Mouse (Mus musculus) heart, postnatal 4 days (tissue): ENCODE data around the gene Anapc15-ps. TPM values are rescaled to one million over a fixed set of nuclear protein-coding genes. Genes with fewer than 3 reads are reported as not detected.
A peak's percentile ranks its signal among the peaks of the same experiment; 100 is the strongest.
"Not testable (repeated sequence)": the region's sequence is repeated elsewhere in the genome, so short reads cannot be mapped to it uniquely, and the experiment has no call there.

Source experiments
- DNase-seq: peaks from one replicate; pipeline ENCODE4 v3.0.0; 2021
- total RNA-seq, 2 experiments: library from RNA; stranded (reverse); gene quantifications; 2 replicates each; pipeline ENCODE4 v1.2.3; 2021

The Anapc15-ps gene
- total RNA-seq, 2 experiments from 2014 or later, result not detected

DNA sequence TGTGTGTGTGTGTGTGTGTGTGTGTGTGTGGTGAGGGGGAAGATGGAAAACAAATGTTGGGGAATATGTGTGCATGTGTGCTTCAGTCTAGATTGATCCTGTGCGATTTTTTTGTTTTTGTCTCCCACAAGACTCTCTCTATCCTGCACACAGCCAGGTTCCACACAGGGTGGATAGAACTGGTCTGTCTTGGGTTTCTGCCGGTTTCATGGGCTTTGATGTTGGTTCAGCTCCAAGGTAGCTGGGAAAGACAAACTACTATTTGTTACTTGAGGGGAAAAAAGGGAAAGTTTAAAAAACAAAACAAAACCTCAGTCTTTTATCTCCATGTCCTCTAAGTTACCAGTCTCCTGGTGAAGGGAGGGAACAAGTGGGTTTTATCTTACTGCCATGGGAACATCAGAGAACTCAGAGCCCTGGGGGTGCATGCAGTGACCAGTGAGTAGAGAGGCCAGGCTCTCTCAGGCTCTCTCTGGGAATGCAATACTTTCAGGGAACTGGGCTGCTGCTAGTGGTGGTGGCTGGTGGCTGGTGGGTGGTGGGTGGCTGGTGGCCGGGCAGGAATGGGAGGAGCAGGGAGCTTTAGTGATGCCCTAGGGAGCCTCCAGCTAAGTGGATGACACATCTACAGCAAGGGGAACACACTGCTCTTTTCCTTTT is 5.8 kb downstream of the Anapc15-ps start:
- DNase-seq, result no peak

DNA sequence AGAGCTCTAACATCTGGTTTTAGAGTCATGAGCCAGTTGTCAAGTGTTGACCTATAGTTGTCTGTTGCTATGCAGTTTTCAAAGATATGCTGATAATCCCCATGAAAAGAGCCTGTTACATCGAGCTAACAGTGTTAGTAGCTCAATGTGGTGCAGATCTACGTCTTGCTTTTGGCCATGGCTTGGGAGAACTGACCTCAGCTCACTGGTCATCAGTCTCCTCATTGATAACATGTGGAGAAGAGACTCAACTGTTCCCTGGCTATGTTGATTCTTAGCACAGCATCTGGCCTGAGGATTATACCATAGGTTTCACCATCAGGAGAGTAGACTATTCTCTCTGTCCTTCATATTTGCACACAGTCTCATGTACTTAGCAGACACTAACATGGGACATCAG is 6.5 kb downstream of the Anapc15-ps start:
- DNase-seq, result no peak

DNA sequence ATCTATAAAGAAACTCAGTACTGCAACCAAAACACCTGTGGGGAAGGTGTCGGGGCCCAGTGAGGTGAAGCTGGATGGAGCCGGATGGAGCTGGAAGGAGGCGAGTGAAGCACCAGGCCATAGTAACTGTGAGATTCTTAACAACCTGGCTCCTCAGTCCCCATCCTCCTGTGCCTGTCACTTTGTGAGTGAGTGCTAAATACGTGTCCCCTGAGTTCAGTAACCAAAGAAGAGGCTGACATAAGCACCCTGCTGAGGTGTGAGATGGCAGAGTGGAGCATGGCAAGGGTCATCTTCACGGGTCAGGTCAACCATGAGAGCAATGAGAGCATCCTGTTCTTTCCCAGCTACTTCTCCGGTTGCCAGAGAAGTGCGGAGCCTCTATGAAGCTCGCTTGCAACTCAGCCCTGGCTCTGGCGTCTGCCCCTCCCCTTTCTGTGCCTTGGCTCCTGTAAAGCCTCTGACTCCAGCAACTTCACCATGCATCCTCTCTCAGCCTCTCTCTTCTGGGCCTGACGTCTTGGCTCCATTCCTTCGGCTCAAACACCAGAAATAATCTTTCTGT is 7.7 kb downstream of the Anapc15-ps start:
- DNase-seq, result no peak

DNA sequence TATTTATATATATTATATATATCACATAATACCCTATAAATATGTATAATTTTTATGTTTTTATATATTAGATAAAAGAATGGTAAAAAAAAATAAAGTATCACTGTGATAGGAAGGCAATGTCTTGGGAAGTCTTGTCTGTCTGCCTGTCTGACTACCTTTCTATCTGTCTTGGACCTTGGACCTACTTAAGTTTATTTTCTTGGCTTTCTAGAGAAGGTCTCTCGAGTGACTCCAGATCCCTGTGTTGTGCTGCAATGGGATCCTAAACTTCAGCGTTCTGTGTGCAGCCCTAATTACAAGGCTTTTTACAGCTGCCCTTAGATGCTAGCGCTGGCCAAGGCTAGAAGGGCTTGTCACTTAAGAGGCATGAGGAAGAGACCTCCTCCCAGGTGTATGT is 8.6 kb downstream of the Anapc15-ps start:
- DNase-seq, result no peak

DNA sequence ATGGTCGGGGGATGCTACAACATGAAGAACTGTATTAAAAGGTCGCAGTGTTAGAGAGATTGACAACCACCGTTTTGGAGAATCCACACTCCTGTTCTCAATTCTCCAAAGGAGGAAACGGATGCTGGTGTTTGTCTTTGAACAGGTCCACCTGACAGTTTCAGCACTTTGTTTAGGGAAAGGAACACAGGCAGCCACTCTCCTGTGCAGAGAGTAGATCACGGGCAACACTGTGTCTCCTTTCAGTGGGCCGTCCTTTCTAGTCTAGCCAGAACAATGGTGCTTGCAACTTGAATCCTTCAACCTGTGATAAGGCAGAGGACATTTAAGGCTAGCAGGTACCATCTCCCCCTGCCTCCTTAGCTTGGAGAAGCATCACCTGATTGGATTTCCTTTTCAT is 12.9 kb downstream of the Anapc15-ps start:
- no peak for DNase-seq

DNA sequence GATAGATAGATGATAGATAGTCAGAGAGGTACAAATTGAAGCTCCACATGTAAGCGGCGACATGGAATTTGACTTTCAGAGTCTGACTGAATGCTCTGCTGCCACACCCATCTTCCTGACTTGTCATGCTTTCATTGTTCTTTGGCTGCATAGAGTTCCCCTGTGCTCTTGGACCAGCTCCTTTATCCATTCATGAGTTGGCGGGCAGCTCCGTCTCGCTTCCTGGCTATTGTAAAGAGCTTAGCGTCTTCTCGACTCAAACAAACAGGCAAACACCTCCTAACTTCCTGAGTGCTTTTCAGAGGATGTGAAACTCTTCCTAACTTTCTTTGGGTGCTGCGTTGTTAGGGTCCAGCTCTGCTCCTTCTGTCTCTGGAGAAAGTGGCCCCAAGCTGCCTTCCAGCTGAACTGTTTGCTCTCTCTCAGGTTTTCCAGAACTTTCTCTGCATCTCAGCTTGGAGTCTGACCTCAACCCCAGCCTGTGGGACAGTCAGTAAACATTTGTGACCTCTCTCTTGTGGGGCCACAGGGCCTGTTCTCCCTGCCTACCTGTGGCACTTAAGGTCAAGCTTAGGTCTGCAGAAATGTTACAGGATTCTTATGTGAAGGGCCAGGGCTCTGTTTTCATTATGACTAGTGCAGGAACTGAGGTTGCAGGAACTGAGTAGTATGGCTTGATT is 13.6 kb downstream of the Anapc15-ps start:
- DNase-seq, result peak; percentile 43

DNA sequence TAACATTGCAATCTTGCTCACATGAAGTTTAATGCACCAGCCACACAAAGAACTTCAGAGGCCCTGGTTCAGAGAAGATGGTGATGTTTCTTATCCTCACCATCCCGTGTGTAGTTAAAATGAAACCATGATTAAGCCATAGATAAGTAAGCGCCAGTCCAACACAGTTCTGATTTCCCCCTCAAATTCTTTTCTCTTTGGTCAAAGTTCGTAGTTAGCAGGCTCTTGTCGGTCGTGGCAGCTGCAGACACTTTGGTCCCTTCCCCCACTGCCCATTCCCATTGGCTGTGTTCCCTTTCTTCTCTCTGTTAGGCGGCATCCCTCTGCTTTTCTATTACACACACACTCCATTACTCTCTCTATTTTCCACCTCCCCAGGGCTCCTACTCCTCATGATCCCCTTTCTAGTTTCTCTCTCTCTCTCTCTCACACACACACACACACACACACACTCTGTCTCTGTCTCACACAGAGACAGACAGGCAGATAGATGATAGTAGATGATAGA is 14.4 kb downstream of the Anapc15-ps start:
- DNase-seq, result no peak

DNA sequence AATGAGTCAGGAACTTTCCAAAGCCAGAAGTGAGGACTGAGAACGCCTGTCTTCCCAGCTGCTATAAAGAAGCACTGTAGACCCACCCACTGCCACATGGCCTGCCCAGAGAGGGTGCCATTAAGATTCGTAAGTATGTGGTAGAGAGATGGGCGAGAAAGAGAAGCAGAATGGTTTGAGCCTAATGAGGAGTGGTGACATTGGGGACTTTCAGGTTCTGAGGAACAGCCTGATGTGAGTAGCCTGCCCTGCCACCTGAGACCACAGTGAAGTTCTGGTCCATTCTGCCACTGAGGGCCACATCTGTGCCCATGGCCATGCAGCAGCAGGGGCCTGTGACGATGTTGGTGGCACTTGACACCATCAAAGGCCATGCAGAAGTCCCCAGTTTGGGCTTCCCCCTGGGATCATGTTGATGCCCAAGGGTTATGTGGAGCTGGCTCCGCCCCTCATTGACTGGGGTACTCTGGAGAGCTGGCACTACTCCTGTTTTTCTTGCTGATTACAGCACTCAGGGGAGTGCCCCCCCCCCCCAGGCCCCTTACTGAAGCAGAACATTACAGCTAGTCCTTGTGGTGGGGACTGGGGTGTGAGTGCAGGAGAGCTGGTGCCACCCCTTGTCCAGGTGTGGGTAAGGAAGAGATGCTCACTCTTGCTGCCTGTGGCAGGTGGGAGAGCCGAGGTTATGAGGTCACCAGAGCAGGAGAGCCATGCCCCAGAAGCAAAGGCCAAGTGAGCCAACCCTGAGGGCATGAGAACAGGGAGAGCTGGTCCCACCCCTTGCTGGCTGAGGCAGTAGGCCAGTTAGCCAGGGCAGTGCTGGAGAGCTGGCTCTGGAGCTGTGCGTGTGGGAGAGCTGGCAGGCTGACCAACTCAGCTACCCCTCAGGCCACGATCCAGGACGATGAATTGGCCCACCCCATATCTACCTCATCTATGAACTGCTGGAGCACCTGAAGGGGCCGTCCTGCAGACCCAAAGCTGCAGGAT is 16.7 kb downstream of the Anapc15-ps start:
- no peak for DNase-seq

DNA sequence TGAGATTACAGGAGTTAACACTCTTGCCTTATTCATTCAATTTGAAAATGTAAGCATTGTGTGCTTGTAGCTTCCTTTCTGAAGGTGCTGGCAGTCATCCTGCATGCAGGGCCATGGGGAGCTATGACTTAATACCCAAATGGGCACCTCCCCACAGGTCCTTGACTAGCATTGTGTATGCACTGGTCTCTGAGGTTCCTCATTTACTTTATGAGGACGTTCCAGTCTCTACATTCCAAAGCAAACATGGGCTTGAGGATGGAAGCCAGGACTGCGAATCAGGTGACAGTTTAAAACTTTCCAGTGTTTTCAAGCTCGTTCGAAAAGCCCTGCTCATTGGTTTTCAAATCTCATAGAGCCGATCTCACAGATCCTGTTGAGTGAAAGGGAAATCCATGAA is 21.1 kb downstream of the Anapc15-ps start:
- no peak for DNase-seq

DNA sequence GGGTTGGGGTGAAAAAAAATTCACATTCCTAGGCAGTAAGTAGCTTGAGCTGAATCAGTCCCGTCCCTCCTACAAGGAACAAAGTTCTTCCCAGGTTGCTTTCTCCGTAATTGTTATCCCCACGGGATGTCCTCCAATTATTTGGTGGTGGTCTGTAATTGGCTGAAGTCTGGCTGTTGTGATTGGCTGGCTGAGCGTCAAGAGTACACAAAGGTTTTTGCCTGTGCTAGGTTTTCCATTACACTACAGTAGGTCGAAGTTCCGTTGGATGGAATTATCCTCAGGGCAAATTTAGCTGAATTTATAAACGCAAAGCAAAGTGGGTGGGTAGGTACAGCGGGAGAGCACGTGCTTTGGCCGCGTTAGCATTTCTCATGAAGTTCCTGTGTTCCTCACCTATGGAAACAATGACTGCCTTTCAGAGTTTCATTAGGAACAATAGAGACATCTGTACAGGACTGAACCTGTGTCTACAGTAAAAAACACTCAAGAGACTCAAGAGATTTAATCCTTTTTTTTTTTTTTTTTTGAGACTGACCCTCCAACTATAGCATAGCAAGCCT is 24.8 kb downstream of the Anapc15-ps start:
- no peak for DNase-seq

DNA sequence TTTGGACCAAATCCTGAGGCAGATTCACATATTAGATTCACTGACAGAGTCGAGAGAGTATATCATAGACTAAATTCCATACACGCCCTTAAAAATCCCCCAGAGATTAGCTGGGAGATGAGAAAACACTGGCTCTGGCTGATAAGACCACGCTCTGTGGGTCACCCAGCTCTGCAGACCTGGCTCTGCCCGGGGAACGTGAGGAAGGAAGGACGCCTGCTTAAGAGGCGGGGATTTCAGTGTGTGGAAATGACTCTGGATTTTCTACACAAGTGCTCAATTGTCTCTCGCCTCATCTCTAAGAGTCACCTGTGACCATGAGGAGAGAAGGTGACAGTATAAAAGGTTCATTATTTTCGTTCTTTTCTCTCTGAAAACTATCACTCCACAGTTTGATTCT is 26.1 kb downstream of the Anapc15-ps start:
- no peak for DNase-seq

DNA sequence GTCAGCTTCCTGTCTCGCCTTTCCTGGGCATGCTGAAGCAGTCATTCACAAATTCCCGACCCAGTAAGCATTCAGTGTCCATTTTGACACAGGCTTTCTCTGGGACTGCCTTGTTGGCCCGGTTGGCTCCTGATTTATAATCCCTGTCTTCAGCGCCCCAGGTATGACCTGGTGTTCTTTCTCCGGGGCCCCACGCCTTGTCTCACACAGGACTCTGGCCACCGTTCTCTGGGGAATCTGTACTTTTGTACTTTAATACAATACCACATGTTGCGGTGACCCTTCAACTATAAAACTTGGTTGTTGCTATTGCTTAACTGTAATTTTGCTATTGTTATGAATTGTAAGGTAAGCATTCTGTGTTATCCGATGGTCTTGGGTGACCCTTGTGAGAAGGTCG is 26.7 kb downstream of the Anapc15-ps start:
- no peak for DNase-seq

DNA sequence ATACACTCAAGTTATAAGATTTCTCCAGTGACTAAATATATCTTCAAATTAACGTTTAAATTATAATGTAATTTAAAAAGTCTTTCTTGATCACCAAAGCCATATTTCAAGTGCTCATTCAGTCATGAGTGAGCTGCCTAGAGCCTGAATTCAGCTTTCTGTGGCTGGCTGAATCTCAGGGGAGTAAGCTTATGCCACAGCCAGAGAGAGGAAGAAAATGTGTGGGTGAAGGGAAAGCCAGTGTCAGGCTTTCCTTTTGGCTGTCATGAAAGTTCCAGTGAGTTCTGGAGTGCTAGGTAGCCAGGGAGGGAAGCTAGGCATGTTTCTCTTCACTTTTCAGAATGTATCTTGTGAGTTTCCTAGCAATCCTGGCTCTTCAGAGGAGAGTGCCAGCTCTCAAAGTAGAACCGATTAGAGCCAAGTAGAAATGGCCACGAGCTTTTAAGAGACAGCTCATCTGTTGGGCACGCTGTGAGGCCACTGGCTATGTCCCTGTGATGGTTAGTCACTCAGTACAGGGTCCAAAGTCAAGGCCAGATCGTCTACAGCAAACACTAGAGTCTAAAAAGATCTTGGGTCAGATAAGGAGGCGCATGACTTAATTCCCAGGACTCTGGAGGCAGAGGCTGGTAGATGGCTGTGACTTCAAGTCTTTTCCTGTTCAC is 29.4 kb downstream of the Anapc15-ps start:
- DNase-seq, result no peak

DNA sequence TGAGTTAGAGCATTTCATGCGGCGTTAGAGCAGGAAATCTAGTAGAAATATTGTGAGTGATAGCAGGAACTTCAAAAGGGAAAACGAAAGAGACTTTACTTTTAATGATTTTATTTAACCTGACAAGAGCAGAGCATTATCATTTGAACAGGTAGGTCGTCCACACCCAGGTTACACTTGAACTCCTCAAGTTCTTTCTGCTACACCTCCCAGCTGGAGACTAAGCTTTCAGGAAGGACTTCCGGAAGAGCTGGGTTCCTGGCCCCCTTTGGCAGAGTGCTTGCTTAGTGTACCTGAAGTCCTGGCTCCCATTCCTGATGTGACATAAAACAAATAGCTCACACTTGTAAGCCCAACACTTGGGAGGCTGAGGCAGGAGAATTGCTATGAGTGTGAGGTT is 30.2 kb downstream of the Anapc15-ps start:
- DNase-seq, result no peak

DNA sequence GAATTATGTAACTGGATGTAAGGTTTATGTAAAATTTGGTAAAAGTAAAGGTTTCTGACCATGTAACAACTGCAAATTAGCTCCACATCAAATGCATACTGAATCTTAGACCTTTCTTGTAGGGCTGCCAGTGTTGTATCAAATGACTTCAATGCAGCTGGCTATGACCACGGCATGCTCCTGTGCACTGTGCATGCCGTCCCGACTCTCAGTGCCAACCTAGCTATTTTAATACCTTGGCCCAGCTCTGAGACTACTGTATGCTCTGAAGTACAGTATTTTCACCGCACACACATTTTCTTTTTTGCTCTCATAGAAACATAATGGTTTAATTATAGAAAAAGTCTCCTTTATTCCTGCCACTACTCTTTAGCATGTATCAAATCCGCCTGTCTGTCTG is 31.9 kb downstream of the Anapc15-ps start:
- no peak for DNase-seq

DNA sequence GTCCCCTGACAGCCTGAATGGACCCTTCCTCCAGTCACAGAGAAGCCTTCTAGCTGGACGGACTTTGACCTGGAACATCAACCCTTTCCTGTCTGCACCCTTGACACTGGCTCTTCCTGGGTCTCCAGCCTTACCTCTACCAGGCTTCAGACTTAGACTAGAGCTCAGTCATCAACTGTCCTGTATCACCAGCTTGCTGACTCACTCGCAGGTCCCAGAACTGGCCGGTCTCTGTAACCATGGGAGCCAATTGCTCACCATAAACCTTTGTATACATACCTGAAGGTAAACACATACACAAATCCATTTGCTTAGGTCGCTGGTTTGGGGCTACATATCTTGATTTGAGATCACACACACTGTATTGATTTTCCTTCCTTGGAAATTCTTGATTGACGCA is 33.8 kb downstream of the Anapc15-ps start:
- no peak for DNase-seq

DNA sequence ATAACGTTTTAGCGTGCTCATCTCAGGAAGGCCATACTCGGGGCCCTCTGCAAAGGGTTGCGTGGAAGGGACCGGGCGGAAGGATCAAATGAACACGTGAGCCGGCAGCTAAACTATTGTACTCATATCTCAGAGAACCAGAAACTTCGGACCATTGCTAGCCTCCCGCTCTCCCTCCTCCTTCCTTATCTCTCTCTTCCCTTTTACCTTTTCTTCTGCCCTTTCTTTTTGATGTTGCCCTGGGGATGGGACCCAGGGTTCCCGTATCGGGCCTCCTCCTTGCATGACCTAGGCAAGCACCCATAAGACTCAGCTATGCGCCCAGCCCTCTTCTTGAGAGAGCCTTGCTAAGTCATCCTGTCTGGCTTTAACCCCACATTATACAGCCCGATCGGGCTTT is 38.5 kb downstream of the Anapc15-ps start:
- DNase-seq, result no peak

DNA sequence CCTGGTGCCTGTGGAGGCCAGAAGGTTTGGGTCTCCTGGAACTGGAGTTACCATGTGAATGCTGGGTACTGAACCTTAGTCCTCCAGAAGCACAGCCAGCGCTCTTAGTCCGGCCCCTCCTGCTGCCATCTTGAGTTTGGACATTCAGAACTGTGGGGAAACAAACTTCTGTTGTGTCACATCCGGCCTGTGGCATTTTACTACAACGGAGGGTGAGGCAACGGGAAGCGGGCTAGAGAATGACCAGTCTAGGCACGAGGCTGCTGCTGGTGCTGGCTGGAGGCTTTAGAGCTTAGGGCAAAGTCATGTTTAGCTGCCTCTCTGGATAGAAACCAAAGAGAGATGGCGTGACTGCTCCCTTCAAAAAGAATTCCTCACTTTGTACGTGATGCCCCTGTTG is 39.0 kb downstream of the Anapc15-ps start:
- DNase-seq, result no peak

DNA sequence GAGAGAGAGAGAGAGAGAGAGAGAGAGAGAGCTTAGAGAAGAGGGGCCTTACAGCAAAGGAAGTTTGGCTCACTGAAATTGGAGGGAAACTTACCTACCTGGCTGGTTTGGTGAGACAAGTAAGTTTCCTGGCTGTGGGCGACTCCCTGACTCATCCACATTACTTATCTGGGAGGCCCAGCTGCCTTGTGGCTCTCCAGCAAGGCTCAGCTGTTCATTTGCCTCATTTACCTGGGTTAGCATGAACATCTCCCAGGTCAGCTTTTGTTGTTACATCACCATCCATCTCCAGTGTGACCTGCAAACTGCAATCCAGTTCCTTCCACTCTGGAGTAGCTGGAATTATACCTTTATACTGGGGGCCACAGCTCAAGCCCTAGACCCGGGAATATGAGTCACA is 41.7 kb downstream of the Anapc15-ps start:
- no peak for DNase-seq

DNA sequence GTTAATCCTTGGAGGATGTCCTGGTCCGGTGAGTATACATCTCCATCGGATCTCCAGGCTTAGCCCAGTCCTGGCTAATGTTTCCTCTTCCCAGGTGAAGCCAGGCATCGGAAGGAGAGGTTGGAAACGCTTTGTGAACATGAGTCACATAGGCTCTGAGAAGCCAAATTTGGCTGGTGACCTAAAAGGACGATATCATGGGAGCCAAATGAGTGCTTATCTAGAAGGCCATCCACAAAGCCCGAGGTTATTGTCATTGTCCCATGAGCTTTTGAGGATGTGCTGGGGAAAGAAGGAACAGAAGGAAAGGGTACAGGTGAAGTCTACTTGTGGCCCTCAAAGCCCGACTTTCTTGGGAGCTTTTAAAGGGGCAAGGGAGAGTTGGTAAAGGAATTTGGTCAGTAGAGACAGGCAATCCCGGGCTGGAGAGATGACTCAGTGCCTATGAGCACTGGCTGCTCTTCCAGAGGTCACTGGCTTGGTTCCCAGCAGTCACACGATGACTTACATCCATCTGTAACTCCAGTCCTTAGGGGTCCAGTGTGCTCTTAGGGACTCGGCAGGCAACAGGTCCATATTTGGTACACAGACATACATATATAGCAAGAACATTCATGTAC is 42.4 kb downstream of the Anapc15-ps start:
- DNase-seq, result peak; percentile 53

DNA sequence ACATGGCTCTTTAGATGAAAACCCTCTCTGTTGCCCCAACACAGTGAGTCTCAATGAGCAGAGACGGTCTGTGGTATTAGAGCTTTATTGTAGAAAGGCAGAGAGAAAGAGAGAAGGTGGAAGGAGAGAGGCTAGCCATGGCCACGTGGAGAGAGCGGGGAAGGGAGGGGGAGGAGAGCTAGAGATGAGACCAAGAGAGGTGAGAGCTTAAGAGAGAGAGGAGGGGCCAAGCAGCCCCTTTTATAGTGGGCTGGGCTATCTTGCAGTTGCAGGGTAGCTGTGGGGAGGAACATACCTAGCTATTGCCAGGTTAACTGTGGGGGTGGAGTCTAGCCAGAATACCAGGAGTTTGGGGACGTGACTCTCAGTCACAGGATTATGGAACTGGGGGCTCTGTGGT is 43.1 kb downstream of the Anapc15-ps start:
- not testable (repeated sequence) for DNase-seq
